Mouse (Mus musculus): ENCODE measurements at regions not wholly inside any gene's neighbourhood (a gene's known extent, or its start where the extent isn't known, plus 50 kb on each side); places are given as distances from the start of the nearest gene placed in this dataset.

DNA sequence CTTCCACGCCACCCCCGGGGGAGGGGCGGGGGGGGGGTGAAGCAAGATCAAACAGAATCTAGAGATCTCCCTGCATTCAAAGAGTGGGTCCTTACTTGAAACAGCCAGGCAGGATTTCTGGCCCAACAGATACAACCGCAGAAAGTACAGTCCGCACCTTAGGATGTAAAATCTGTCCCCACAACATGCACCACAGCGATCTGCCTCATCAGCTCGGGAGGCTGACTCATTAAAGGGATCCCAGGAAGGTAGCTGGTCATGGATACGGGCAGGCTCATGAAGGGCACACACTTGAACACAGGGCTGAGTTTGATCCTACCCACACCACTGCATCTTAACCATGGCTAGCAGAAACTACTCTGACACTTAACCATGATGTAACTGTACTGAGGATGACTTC is 57.8 kb upstream of the Jade1 start:
- Histone ChIP-seq H3K4me3 (ENCODE audit: low read depth, low read length) (peak overlapping the region; percentile 98), H3K9ac (ENCODE audit: low read depth, poor library complexity, severe bottlenecking) (peak overlapping the region; percentile 80), H3K4me1 (ENCODE audit: control insufficient read depth, insufficient read depth, low read length) (no peaks in the 10 kb centered on the region), H3K36me3 (ENCODE audit: control insufficient read depth, insufficient read depth, low read length, poor library complexity, severe bottlenecking) (no peaks in the 10 kb centered on the region), H3K9me3 (replicated peaks; ENCODE audit: control insufficient read depth, insufficient read depth, low read length, poor library complexity, severe bottlenecking) (no peaks in the 10 kb centered on the region), H3K27ac (ENCODE audit: insufficient read depth, low read length) (peak overlapping the region; percentile 100), H3K27me3 (ENCODE audit: control insufficient read depth, insufficient read depth, low read length, poor library complexity, severe bottlenecking) (no peaks in the 10 kb centered on the region)
- TF ChIP-seq CTCF (IDR thresholded peaks at IDR 0.05; ENCODE audit: low read depth, low read length) (no peak), EP300 (IDR thresholded peaks at IDR 0.05; ENCODE audit: insufficient read depth, low read depth, low read length) (no peak), POLR2A (IDR thresholded peaks at IDR 0.05; ENCODE audit: insufficient read depth, low read length) (no peak)

DNA sequence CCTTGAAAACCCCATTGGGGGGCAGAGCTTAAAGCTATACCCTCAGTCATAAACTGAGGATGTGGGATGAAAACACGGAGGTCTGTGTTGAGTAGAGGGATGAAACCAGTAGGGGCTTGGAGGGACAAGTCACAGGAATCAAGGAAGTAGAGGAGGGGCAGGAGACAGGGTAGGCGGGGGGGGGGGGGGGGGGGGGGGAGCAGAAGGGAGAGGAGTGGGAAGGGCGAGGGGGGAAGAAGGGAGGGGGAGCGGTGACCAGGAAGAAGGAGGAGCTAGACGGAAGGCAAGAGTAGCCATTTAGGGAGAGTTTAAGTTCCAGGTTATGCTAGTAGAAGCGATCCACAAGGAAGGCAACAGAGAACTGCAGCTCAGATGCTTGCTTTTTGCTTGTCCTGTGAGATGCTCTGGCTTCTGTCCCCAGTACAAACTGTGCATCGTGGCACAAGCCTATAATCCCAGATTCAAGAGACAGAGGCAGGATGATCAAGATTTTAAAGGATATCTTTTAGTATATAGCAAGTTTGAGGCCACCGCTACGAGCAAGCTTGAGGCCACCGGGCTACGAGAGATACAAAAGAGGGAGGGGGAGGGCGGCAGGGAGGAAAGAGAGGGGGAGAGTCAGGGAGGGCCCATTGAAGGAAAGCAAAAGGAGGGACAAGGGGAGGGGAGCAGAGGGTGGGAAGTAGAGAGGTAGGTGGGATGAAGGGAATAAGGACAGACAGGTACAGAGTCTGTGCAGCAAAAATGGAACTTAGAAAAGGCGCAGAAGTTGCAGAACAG is 58.4 kb upstream of the Jade1 start:
- Histone ChIP-seq H3K36me3 (ENCODE audit: control insufficient read depth, insufficient read depth, low read length, poor library complexity, severe bottlenecking) (no peaks in the 10 kb centered on the region), H3K27ac (ENCODE audit: insufficient read depth, low read length) (peak overlapping the region; percentile 100), H3K27me3 (ENCODE audit: control insufficient read depth, insufficient read depth, low read length, poor library complexity, severe bottlenecking) (no peaks in the 10 kb centered on the region), H3K9me3 (replicated peaks; ENCODE audit: control insufficient read depth, insufficient read depth, low read length, poor library complexity, severe bottlenecking) (no peaks in the 10 kb centered on the region), H3K4me3 (ENCODE audit: low read depth, low read length) (peak overlapping the region; percentile 98), H3K4me1 (ENCODE audit: control insufficient read depth, insufficient read depth, low read length) (no peaks in the 10 kb centered on the region), H3K9ac (ENCODE audit: low read depth, poor library complexity, severe bottlenecking) (peak overlapping the region; percentile 80)
- TF ChIP-seq CTCF (IDR thresholded peaks at IDR 0.05; ENCODE audit: low read depth, low read length) (no peak), EP300 (IDR thresholded peaks at IDR 0.05; ENCODE audit: insufficient read depth, low read depth, low read length) (peak; percentile 39; the same call in 1 of the 2 replicates), POLR2A (IDR thresholded peaks at IDR 0.05; ENCODE audit: insufficient read depth, low read length) (peak; percentile 81)

DNA sequence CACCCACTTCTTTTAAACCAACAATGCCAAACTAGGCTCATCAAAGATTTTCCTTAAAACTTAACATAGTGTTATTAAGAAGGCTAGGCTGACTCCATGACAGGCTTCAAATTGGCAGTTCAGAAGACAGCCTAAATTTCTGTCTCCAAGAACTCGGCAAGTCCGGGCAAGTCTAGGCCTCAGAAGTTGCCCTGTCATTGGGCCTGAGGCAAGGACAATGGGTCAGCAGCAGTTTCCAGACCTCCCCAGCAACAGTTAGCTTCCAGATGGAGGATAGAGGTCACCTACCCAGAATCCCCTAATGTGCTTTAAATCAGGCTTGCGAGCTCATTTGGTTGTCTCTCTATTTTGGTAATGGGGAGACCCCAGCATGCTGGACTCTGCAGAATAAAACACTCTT is 59.6 kb upstream of the Jade1 start:
- Histone ChIP-seq H3K36me3 (ENCODE audit: control insufficient read depth, insufficient read depth, low read length, poor library complexity, severe bottlenecking) (peaks cover 5% of the 10 kb centered on the region; the same call in 1 of the 2 replicates), H3K4me3 (ENCODE audit: low read depth, low read length) (no peak overlapping the region), H3K9me3 (replicated peaks; ENCODE audit: control insufficient read depth, insufficient read depth, low read length, poor library complexity, severe bottlenecking) (no peaks in the 10 kb centered on the region), H3K4me1 (ENCODE audit: control insufficient read depth, insufficient read depth, low read length) (no peaks in the 10 kb centered on the region), H3K9ac (ENCODE audit: low read depth, poor library complexity, severe bottlenecking) (peak overlapping the region; percentile 80), H3K27ac (ENCODE audit: insufficient read depth, low read length) (peak overlapping the region; percentile 84), H3K27me3 (ENCODE audit: control insufficient read depth, insufficient read depth, low read length, poor library complexity, severe bottlenecking) (no peaks in the 10 kb centered on the region)
- peak; percentile 100 for TF ChIP-seq EP300 (IDR thresholded peaks at IDR 0.05; ENCODE audit: insufficient read depth, low read depth, low read length)
- TF ChIP-seq CTCF (IDR thresholded peaks at IDR 0.05; ENCODE audit: low read depth, low read length) = no peak
- no peak for TF ChIP-seq POLR2A (IDR thresholded peaks at IDR 0.05; ENCODE audit: insufficient read depth, low read length)

DNA sequence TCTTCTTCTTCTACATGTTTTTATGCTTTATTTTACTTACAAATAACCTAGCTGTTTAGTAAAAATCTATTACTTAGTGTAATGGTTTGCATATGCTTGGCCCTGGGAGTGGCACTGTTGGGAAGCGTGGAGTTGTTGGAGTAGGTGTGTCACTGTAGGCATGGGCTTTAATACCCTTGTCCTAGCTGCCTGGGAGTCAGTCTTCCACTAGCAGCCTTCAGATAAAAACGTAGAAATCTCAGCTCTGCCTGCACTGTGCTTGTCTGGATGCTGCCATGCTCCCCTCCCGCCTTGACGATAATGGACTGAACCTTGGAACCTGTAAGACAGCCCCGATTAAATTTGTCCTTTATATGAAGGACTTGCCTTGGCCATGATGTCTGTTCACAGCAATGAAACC is 60.4 kb upstream of the Jade1 start:
- peak overlapping the region; percentile 44 for H3K4me3 ChIP-seq (ENCODE audit: low read depth, low read length)
- H3K27ac ChIP-seq (ENCODE audit: insufficient read depth, low read length) = peak overlapping the region; percentile 97
- TF ChIP-seq POLR2A (IDR thresholded peaks at IDR 0.05; ENCODE audit: insufficient read depth, low read length) (peak; percentile 73), CTCF (IDR thresholded peaks at IDR 0.05; ENCODE audit: low read depth, low read length) (no peak), EP300 (IDR thresholded peaks at IDR 0.05; ENCODE audit: insufficient read depth, low read depth, low read length) (peak; percentile 74)
- no peaks in the 10 kb centered on the region for H3K27me3 ChIP-seq (ENCODE audit: control insufficient read depth, insufficient read depth, low read length, poor library complexity, severe bottlenecking)
- peaks cover 2% of the 10 kb centered on the region for H3K4me1 ChIP-seq (ENCODE audit: control insufficient read depth, insufficient read depth, low read length)
- H3K9ac ChIP-seq (ENCODE audit: low read depth, poor library complexity, severe bottlenecking) = peak overlapping the region; percentile 54
- H3K9me3 ChIP-seq (replicated peaks; ENCODE audit: control insufficient read depth, insufficient read depth, low read length, poor library complexity, severe bottlenecking) = no peaks in the 10 kb centered on the region
- H3K36me3 ChIP-seq (ENCODE audit: control insufficient read depth, insufficient read depth, low read length, poor library complexity, severe bottlenecking) = peaks cover 12% of the 10 kb centered on the region

DNA sequence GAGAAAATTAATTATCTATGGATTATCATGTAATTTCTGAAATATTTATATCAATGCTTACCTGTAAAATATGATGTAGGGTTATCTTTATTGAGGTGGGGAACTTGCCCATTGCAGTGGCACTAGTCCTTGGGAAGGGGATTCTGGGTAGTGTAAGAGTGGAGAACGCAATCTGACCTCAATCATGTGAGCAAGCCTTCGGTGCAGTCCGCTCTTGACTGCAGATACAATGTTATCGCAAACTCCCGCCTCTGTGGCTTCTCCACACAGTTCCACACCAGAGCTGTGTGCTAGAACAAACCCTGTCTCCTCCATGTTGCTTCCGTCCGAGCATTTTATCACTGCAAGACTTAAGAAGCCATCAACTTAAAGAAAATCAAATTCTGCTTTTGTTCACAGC is 62.1 kb upstream of the Jade1 start:
- peaks cover 2% of the 10 kb centered on the region for H3K4me1 ChIP-seq (ENCODE audit: control insufficient read depth, insufficient read depth, low read length)

DNA sequence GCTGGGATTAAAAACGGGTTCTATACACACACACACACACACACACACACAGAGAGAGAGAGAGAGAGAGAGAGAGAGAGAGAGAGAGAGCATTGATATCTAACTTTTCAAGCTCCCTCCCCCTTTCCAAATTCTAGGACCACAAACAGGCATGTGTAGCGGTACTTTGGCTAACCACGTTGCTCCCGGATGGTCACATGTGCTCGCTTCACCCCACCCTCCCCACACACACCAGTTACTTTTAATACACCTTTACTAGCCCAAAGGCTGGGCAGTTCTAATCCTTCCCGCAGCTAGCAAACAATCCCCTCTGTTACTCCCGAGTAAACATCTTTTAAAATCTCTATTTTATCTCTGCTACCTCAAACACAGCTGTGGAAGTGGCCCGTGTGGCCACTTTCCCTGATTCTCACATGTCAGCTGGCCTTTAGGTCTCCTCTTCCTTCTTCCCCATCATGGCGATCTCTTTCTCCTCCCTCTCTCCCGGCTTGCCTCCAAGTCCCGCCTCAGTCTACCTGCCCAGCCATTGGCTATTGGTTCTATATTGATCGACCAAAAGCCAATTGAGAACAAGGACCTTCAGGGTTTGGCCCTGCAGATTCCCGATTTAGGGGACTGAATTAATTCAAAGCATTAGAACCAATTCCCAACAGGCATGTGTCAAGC is 62.7 kb upstream of the Jade1 start:
- Histone ChIP-seq H3K9ac (ENCODE audit: low read depth, poor library complexity, severe bottlenecking) (peak overlapping the region; percentile 93), H3K4me3 (ENCODE audit: low read depth, low read length) (peak overlapping the region; percentile 100), H3K4me1 (ENCODE audit: control insufficient read depth, insufficient read depth, low read length) (peaks cover 2% of the 10 kb centered on the region), H3K27me3 (ENCODE audit: control insufficient read depth, insufficient read depth, low read length, poor library complexity, severe bottlenecking) (no peaks in the 10 kb centered on the region), H3K27ac (ENCODE audit: insufficient read depth, low read length) (peak overlapping the region; percentile 82), H3K36me3 (ENCODE audit: control insufficient read depth, insufficient read depth, low read length, poor library complexity, severe bottlenecking) (peaks cover 30% of the 10 kb centered on the region), H3K9me3 (replicated peaks; ENCODE audit: control insufficient read depth, insufficient read depth, low read length, poor library complexity, severe bottlenecking) (no peaks in the 10 kb centered on the region)
- 0 out of 2 replicates have a peak, but pooled peaks have one; percentile 11 for TF ChIP-seq EP300 (IDR thresholded peaks at IDR 0.05; ENCODE audit: insufficient read depth, low read depth, low read length)
- TF ChIP-seq POLR2A (IDR thresholded peaks at IDR 0.05; ENCODE audit: insufficient read depth, low read length) = peak; percentile 44
- no peak for TF ChIP-seq CTCF (IDR thresholded peaks at IDR 0.05; ENCODE audit: low read depth, low read length)

More for the DNA sequence above, 62.1 kb upstream of the Jade1 start:
- Histone ChIP-seq H3K9ac (ENCODE audit: low read depth, poor library complexity, severe bottlenecking) (peak overlapping the region; percentile 51), H3K27ac (ENCODE audit: insufficient read depth, low read length) (peak overlapping the region; percentile 77), H3K4me3 (ENCODE audit: low read depth, low read length) (peak overlapping the region; percentile 58), H3K36me3 (ENCODE audit: control insufficient read depth, insufficient read depth, low read length, poor library complexity, severe bottlenecking) (peaks cover 27% of the 10 kb centered on the region), H3K27me3 (ENCODE audit: control insufficient read depth, insufficient read depth, low read length, poor library complexity, severe bottlenecking) (no peaks in the 10 kb centered on the region), H3K9me3 (replicated peaks; ENCODE audit: control insufficient read depth, insufficient read depth, low read length, poor library complexity, severe bottlenecking) (no peaks in the 10 kb centered on the region)
- peak; percentile 67 for TF ChIP-seq POLR2A (IDR thresholded peaks at IDR 0.05; ENCODE audit: insufficient read depth, low read length)
- TF ChIP-seq CTCF (IDR thresholded peaks at IDR 0.05; ENCODE audit: low read depth, low read length) = no peak
